Mouse (Mus musculus) layer of hippocampus, postnatal 36 days (tissue): Measurements from ENCODE around the gene Ncan. TPM values are rescaled to one million over a fixed set of nuclear protein-coding genes. Genes with fewer than 3 reads are reported as not detected.

ENCODE experiments used
- DNase-seq, 2 experiments: peaks; one replicate each; pipeline ENCODE4 v3.0.0; 2022
- total RNA-seq, 2 experiments: library from RNA; stranded (reverse); gene quantifications; 2 replicates each; pipeline ENCODE4 v1.2.3; 2021

Gene Ncan
- total RNA-seq, 2 experiments from 2014 or later = 167 to 170 TPM

GRCm38 (mm10) chr8:70128435-70128834 is 7.8 kb upstream of the Ncan start:
- DNase-seq = peak; percentile 72 to 76

DNA sequence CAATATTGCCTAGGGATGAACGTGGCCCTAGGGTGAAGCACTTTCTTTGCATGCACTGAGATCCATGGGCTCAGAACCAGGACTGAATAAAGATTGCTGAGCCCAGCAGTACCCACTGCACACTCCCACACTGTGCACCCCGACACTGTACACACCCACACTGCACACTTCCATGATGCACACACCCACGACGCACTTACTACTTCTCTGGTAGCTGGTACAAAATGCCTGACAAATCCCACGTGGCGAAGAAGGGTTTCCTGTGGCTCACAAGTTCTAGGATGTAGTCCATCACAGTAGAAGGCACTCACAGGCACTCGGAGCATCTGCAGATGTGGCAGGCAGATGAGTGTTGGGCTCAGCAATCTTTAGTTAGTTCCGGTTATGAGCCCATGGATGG is 4.3 kb upstream of the Ncan start:
- DNase-seq = no peak

DNA sequence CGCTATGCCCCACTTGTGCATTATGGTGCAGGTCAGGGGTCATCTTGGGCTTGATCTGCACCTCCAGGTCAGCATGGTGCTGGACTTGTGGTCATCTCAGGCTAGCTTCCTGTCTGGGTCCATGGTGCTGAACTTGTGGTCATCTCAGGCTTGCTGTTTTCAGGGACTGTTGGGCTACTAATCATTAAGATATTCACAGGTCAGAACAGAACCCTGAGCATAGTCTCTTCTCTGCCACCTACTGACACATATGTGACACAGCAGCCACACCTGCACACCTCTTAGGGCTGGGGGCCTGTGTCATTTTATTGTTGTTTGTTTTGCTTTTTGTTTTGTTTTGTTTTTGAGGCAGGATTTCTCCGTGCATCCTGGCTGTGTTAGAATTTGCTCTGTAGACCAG is 2.2 kb upstream of the Ncan start:
- no peak for DNase-seq

- DNase-seq = peak; percentile 54 to 62
These were observed 1.7 kb downstream of the Ncan start for GRCm38 (mm10) chr8:70118726-70119700.

DNA sequence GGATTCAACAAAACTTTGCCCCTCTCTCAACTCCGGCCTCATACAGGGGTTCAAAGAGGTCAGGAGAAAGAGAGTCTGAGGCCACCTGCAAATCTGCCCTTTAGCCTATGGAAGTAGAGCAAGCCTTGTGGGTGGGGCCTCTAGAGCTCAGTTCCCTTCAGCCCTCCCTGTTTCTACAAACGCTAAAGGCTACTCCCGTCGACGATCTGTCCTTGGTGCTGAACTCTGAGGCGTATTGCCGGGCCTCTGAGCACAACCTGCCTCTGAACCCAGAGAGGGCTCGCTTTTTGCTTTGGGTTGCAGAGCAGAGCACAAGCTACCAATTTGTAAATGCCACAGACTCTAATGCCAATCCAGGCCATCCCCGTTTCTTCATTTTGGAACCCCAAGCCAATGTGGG is 3.1 kb downstream of the Ncan start:
- DNase-seq = no peak

- no peak for DNase-seq
These were observed 5.8 kb downstream of the Ncan start for GRCm38 (mm10) chr8:70114892-70115291.

GRCm38 (mm10) chr8:70114488-70114887 is 6.2 kb downstream of the Ncan start:
- DNase-seq = no peak

DNA sequence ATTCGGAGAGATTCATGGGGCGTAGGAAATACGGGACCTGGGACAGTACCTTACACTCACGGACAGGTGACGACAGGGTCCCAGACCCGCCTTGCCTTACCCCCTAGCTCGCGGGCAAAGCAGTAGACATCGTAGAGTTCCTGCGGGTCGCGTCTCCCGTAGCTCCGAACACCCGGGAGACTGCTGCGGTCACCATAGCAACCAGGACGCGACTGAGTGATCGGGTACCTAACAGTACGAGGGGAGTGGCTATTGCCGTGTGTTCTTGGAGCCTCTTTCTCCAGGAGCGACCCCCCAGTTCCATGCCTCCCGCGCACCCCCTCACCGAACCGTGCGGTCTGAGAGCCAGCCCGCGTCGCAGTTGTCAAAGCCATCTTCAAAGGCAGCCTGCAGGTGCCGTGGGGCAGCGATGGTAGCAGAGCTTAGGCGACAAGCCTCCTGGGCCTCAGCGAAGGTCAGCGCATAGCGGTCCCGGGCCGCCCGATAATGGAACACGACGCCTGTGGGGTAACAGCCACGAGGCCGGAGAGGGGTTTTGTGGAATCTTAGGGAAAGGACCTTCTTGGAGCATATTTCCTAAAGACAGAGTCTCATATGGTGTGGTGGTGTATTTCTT is 8.2 kb downstream of the Ncan start:
- no peak for DNase-seq

DNA sequence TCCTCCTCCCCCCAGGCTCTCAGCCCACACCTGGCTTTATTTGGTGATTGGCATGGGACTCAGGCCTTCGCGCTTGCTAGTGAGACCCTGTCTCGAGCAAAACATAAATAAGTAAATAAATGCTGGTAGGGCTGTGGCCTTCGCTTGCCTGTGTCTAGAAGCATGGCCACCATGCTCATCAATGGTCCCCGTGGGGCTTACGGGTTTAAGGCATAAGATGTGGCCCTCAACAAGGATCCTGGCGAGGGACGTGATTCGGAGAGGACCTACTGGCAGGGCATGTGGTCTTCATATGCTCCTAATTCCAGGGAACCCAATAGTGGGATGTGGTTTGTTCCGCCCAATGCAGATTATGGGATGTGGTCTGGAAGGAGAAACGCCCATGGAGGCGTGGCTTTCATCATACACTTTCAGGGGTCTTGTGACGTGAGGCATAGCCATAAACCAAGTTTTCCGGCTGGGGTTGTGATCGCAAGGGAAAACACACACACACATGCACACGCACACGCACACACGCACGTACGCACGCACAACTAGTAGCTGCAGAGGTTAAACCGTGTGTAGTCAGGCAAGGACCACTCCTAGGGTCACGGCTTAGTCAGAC is 9.4 kb downstream of the Ncan start:
- DNase-seq = no peak

GRCm38 (mm10) chr8:70110451-70110850 is 10.2 kb downstream of the Ncan start:
- no peak for DNase-seq

DNA sequence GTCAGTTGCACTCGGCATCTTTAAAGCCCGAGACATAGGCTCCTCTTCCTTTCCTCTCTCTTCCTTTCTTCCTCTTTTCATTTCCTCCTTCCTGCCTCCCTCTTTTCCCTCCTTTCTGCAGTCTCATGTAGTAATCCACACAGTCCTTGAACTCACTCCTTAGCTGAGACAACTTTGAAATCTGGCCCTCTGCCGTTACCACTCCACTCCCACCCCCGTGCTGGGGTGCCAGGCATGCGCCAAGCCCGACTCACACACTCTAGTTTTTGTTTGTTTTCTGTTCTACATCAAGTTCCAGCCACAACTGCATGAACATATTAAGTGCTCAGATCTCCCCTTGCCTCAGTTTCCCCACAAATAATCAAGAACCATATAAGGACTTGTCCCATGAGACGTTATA is 15.8 kb downstream of the Ncan start:
- no peak for DNase-seq

- DNase-seq = no peak
These were observed 16.2 kb downstream of the Ncan start for GRCm38 (mm10) chr8:70104506-70104905.

DNA sequence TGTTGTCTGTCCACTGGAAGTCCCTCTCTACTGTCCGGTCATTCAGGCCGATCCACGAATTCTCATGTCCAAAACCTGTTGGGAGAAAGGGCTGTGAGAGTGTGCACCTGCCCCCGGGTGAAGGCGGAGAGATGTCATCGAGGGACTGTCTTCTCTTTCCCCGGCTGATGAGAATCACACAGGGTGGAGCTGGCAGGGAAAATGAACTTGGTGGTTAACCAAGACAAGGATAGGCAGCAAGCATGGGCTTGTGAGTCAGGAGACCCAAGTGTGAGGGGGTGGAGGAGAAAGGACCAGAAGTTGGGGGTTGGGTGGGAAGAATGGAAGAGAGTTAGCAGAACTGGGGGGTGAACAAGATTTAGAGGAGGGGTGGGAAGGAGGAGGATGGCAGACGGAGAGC is 20.4 kb downstream of the Ncan start:
- DNase-seq = no peak

GRCm38 (mm10) chr8:70099276-70099675 is 21.4 kb downstream of the Ncan start:
- DNase-seq = no peak

DNA sequence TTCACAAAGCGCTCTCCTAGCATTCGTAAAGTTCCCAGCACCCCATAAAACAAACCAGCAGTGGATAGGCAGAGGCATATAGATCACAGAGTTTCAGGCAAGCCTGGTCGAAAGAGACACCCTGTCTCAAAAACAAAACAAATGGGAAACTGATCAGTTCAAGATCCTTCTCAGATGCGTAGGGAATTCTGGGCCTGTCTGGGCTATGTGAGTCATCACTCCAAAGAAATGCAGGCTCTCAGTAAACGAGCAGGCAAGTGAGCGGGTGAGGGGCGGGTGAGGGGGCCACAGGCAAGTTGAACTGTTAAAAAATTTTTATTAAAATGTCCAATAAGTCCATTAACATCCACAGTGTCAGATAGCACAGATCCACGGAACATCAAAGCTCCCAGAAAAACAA is 27.9 kb downstream of the Ncan start:
- DNase-seq = no peak

- no peak for DNase-seq
These were observed 31.2 kb downstream of the Ncan start for GRCm38 (mm10) chr8:70089296-70089960.

GRCm38 (mm10) chr8:70087836-70088650 is 32.6 kb downstream of the Ncan start:
- DNase-seq = peak; percentile 72 to 75

DNA sequence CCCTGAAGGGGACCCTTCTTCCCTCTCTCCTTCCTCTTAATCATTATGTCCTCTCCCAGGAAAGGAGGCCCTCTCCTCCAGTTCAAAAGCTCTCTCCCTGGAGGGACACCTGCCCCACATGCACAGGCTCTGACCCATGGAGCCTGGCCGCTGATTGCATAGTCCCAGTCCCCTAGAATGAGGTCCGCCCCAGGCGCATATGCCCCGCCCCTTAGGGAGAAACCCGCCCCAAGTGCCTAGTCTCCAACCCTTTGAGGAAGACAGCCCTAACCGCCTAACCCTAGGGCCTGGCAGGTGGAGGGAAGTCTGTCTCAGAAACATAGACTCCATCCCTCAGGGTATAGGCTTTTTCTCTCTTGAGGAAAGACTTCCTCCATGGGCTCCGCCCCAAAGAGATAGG is 33.4 kb downstream of the Ncan start:
- DNase-seq = no peak

DNA sequence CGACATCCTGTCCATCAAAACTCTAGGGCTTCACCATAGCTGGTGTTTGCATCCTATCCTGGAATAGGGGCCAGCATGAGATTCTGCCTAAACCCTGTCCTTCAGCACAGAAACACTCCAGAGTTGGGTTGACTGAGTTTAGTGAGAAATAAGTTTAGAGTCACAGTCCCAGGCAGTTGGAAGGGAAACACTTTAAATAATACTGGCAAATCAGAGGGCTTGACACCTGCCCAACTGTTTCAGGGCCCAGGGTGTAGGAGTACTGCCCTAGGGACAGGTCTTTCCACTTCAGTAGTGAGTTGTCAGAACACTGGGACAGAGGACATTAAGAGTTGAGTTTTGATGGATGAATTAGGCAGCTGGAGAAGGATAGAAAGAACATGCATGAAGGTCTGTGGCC is 34.5 kb downstream of the Ncan start:
- DNase-seq = no peak

GRCm38 (mm10) chr8:70084191-70085065 is 36.2 kb downstream of the Ncan start:
- DNase-seq = no peak

DNA sequence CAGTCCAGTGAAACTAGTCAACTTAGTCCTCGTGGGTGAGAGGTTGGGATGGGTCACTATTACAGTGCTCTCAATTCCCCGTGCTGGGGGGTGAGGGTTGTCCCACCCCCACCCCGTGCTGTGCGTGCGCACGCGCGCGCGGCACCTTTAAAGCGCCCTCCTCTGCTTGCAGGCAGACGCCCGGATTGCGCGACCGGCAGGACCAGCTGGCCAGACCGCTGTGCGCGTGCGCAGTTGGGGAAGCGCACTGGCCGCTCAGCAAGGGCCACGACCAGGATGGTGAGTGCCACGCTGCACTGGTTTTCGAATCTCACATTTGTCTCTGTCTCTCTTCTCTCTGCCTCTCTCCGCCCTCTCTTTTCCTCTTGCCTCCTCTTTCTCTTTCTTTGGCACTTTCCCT is 37.4 kb downstream of the Ncan start, which contains the start of gene Hapln4:
TSS of gene Hapln4 (plus strand) at position 173 of the 400 bp plus-strand sequence.
- DNase-seq = peak in 1 of 2 experiments; percentile 53
